Mouse (Mus musculus): ENCODE measurements around the gene Arpc5l.

Gene Arpc5l

DNA sequence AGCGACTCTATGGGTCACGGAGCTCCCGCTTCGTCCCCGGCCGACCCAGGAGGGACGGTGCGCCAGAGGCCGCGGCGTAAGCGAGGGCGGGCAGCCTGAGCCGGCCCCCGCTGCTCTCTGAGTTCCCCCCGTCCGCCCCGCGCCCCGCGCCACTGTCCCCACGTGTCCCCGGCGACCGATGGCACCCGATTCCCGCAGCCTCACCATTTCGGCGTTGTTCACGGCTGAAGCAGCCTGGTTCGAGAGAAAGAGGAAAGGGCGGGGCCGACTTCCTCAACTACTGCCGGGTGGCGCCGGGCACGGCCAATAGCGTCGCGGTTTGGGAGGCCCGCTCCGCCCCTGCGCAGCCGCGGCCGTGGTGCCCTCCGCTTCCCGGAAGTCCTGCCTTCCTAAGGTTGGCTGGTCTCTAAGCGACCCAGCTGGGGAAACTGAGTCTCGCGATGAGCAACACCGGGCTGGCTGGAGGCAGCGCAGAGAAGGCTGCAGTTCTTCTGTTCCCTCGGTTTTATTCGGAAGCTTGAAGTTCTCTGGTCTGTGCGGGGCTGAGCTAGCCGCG is at the start of gene Arpc5l:
Arpc5l (plus strand) TSS at position 469 of the 556 bp plus-strand sequence.
- peak; percentile 84 to 89 for DNase-seq (ENCODE audit: low spot score in 2 of 2)

DNA sequence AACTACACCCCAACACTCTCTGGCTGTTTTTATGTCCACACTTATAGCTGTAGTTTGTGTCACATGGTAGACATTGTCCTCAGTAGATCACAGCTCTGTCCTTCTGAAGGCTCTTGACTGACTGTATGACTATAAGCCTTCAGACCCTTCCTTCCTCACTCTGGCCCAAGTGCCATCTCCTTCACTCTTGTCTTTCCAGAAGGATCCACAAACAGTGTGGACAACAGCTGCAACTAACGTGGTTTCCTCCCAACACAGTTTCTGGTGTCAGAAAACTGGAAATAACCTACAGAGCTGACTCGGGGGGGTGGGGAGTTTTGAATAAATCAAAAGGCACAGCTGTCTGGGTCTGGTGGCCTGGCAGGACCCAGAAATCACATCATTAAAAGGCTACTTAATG is 49.1 kb upstream of the Arpc5l start:
- DNase-seq (ENCODE audit: low spot score in 2 of 2) = no peak

DNA sequence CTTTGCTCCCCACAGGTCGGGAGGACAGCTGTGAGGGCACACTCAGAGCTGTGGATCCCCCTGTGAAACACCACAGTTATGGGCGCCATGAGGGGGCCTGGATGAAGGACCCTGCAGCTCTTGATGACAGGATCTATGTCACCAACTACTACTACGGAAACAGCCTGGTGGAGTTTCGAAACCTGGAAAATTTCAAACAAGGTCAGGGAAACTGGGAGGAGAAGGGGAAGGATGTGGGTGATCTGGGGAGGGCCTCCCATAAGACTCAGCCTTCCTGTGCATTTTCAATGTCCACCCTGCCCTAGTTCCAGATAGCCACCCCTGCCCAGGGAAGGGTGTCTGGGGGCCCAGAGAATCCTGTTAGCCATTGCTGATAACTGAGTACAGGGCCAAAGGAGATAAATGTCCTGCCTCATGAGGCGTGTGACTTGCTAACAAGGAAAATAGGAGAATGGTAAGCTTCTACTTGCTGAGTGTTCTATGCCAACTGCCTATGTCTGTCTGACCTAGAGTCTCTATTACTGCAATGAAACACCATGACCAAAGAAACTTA is 47.4 kb upstream of the Arpc5l start:
- DNase-seq (ENCODE audit: low spot score in 2 of 2) = no peak

DNA sequence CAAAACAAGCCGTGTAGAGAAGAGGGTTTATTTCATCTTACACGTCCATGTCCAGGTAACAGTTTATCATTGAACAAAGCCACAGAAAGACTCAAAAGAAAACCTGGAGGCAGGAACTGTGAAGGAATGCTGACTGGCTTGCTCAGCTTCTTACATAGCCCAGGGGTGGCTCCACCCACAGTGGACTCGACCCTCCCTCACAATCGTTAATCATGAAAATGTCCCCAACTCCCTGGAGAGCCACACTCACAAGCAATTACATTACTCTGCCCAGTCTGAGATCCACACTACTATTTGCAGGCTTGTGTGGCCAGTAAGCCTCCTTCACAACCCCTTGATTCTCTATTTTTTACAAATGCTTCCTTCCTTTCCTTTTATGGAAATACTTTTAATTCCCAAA is 41.0 kb upstream of the Arpc5l start:
- no peak for DNase-seq (ENCODE audit: low spot score in 2 of 2)

DNA sequence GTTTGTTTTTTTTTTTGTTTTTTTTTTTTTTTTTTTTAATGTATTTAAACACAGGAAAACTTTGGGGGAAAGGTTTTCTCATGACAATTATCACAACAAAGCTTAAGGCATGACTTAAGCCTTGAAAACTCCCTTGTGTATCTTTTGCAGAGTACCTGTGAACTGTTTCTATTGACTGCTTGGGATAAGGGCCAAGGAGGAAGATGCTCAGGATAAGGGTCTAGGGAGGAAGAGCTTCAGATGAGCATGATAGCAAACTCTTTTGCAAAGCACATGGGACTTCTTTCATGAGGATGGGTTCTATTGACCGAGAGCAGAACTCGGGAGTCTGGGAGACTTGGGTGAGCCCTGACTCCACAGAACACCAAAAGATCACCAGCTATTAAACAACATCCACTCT is 35.5 kb upstream of the Arpc5l start:
- DNase-seq (ENCODE audit: low spot score in 2 of 2) = no peak

DNA sequence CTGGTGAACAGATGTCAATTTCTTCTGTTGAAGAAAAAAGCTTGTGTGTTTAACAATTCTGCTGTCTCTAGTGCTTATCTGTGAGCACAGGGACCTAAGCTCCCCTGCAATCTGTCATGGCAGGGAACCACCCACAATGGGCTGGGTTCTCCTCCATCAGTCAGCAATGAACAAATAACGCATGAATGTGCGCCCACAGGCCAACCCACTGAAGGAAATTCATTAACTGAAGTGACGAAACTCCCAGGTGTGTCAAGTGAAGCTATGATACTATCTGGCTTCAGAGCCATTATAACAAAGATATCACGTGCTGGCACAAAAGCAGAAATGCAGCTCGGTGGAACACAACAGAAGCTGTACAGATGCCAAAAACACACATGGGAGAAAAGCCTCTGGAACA is 35.1 kb upstream of the Arpc5l start:
- DNase-seq (ENCODE audit: low spot score in 2 of 2) = no peak

DNA sequence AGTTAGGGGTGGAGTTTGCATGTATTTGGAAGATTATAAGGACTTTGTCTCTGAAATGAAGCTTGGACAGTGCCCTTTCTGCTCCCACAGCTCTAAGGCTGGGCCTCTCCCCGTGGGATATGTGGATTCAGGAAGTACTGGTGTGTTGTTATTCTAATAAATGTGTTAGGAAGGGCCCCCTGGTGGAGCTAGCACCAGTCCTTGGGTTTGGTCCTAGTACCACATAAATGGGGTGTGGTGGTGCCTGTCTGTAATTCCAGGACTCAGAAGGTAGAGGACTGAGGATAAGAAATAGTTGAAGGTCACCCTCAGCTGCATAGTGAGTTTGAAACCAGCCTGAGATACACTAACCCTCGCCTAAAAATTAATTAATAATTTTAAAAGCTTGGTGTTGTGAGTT is 31.9 kb upstream of the Arpc5l start:
- no peak for DNase-seq (ENCODE audit: low spot score in 2 of 2)

DNA sequence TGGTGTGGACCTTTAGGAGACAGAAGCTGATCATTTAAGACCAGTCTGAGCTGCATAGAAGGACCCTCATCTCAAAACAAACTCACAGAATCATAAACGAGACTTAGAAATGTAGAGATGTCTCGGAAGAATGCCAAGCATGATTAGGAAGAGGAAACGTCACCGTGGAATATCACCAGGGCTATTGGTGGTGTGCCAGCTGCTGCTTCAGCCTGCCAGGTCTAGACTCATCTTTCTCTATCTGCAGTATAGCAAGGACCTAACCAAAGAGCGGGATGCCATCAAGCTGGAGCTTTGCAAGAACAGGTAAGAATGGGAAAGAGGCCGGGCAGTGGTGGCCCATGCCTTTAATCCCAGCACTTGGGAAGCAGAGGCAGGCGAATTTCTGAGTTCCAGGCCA is 31.4 kb upstream of the Arpc5l start:
- no peak for DNase-seq (ENCODE audit: low spot score in 2 of 2)

DNA sequence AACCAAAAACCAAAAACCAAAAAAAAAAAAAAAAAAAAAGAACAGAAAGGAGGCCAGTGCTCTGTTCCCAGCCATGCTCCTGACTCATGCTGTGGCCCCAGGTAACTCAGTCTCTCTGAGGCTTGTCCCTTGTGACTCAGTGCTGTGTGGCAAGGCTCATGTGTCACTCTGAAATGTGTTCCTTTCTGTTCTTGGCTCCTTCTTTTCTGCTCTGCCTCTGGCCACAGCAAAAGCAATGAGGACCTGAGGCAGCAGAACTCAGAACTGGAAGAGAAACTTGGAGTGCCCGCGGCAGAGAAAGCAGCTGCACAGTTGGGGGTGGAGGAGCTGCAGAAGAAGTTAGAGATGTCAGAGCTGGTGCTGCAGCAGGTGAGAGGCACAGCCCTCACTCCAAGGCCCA is 31.0 kb upstream of the Arpc5l start:
- DNase-seq (ENCODE audit: low spot score in 2 of 2) = no peak

DNA sequence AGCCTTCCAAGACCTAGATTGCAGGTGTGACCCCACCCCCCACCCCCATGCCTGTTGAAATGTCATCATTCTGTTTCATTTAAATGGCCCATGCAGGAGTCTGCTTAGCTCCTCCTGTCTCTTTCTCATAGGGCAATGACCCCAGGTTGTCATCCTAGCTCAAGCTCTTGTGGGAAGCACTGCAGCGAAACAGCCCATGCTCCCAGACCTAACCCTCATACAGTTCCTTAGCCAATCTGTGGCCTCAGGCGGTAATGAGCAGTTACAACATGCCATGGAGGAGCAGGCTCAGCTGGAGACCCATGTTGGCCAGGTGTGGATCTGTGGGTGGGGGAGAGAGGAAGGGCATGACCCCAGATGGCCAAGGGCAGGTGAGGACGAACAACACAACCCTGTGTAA is 30.0 kb upstream of the Arpc5l start:
- DNase-seq (ENCODE audit: low spot score in 2 of 2) = no peak

DNA sequence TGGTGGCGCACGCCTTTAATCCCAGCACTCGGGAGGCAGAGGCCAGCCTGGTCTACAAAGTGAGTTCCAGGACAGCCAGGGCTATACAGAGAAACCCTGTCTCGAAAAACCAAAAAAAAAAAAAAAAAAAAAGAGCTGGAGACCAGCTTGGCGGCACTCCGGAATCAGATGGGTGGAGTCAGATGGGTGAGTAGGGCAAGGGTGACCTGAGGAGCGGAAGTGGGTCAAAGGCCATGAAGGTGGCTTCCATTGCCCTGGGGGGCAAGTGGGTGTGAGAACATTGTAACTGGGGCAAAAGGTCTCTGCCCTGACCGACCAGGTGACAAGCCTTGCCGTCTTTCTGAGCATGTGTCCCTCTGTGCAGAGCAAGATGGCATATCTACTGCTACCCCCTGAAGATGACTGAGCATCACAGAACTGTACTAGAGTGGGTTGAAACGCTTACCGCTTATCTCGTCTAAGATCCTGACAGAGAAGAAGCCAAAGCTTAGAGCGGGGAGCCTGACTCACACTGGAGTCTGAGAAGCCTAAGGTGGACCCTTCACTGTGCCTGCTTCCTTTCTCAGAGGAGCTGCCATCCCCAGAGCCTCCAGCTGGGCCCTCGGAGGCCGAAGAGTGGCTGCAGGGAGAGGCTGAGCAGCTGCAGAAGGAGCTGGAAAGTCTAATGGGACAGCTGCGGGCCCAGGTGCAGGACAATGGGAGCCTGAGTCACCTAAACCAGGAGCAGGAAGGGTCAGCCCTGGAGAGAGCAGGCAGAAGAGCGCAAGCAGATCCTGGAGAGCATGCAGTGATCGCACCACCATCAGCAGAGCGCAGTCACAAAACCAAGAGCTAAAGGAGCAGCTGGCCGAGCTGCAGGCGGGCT is 29.0 kb upstream of the Arpc5l start:
- no peak for DNase-seq (ENCODE audit: low spot score in 2 of 2)

DNA sequence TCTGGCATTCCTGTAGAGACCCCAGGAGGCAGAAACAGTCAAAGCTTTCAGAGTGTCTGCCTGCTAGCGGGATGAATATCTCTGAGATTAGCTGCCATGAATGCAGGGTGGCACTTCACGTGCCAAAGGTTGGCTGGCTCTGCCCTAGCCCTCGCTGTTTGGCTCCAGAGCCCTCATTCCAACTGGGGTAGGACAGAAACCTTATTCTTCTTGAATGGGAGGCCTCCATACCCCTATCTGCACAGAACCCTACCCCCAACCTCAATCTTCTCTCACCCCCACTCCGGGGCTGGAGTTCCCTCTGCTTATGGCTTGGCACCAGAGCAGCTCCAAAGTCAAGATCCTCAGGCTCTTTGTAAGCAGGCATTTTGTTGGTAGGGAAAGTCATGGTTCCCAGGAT is 27.3 kb upstream of the Arpc5l start:
- DNase-seq (ENCODE audit: low spot score in 2 of 2) = no peak

DNA sequence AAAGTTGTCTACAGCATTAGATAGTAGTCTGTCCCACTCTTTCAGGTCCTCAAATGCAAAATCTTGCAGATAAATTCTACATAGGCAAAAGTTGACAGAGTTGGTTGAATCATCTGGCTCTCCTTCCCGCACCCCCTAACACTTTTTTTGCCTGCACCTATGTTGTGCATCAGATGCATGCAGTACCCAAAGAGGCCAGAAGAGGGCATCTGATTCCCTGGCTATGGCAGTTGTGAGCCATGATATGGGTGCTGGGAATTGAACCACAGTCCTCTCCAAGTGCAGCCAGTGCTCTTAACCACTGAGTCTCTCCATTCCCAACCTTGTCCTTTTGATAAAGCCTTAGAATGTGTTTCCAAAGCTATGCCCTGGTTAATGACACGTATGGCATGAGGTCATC is 21.7 kb upstream of the Arpc5l start:
- no peak for DNase-seq (ENCODE audit: low spot score in 2 of 2)

DNA sequence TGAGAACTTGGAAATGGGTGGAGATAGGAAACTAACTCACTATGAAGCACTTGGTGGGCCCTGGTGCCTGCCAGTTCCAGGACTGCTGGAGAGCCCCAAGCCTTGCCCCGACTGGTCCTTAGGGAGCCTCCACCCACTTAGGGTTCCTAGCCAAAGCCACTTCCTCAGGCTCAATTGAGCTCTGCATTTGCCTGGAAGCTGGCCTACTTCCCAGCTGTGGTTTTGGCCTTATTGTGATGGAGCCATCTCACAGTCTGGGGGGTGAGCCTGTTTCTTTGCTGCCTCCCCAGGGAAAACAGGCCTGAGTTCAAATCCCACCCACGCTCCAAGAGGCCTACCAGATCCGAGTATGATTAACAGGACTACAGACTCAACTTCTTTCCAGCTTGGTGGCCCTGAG is 18.6 kb upstream of the Arpc5l start:
- DNase-seq (ENCODE audit: low spot score in 2 of 2) = no peak

DNA sequence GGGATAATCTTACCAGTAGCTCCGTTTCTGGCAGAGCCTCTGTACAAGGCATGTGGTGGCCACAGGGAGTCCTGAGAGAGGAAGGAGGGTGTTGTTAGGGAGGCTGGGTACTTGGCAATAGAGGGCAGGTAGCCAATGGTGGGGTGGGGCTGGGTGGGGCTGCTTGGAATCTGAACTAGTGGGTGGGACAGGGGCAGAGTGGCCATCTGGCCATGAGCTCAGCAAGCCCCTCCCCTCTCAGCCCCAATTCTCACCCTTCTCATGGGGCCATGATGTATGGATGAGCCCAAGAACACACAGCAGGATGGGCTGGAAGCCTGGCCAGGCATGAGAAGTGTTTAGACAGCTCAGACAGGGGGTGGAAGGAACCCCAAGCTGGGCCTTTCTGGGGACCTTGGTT is 17.8 kb upstream of the Arpc5l start:
- DNase-seq (ENCODE audit: low spot score in 2 of 2) = no peak

DNA sequence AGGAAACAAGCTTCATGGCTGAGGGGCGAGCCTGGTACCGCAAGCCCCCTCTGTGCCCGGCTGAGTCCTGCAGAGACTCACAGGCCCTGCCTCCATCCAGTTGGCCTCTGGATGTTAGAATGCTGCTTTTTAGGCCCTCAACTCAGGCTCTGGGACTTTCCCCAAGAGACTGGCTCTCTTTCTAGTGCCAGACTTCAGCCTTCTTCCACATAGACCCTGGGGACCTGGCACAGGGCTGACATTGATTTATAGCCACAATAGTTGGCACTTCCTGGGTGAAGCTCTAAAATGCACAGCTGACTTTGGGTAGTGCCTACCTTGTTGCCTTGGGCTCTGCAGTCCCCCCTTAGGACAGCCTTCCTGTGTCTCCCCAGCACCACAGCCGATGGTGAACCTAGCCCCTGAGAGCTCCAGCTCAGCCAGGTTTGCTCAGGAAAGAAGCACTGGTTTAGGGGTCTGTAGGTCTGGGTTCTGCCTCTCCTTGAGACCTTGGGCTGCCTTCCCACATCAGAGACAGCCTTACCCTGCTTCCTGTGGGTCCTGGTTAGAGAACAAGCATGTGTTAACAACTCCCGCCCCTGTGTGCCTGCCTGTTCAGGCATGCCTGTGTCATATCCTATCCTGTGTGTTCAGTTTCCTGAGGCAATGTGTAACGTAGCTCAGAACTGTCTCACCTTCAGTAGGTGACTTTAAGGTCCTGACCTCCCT is 17.2 kb upstream of the Arpc5l start:
- DNase-seq (ENCODE audit: low spot score in 2 of 2) = no peak

DNA sequence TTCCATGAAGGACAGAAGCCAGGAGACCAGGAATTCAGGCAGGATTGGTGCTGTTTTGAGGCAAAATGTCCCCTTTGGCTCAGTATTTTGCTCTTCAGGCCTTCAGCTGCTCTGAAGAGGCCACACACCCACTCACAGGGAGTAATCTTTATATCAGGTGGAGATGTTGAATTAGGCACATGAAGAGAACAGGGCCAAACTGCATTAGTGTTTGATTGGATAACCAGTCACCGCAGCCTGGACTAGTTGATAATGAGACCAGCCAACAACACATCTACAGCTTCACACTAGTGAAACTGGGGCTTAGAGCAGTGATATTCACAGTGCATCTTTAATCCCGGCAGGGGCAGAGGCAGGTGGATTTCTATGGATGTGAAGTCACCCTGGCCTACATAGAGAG is 16.2 kb upstream of the Arpc5l start:
- DNase-seq (ENCODE audit: low spot score in 2 of 2) = no peak

DNA sequence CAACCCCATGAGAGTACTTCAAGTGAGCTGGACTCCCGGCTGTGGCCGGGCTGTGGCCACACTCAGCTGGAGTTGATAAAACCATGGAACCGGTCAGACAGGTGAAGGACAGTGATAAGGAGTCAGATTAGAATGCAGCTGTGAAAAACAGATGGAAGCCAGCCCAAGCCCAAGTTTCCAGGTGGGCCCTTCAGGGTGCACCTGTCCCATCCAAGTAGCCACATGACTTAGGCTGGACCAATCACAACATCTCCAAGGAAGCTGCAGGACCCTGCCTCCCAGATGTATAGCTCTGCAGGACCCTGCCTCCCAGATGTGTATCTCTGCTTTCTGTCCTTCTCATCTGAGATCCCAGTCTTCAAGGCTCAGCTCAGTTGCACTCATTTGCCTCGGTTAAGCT is 13.1 kb upstream of the Arpc5l start:
- no peak for DNase-seq (ENCODE audit: low spot score in 2 of 2)

DNA sequence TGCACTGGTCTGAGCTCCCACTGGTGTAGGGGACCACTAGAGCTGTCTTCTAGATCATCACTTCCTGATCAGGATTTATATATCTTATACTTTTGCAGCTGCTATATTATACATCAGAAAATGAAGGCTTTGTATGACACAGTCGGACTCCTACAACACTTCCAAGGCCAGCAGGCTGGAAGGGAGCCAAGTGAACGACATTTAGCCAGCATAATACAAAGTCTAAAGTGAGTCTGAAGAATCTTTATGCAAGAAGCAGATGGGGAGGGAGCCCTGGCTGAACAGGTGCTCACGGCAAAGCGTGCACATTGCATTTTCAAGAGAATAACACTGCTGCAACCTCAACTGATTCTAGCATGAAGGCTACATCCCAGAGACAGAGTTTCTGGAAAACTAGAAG is 12.7 kb upstream of the Arpc5l start:
- DNase-seq (ENCODE audit: low spot score in 2 of 2) = no peak

DNA sequence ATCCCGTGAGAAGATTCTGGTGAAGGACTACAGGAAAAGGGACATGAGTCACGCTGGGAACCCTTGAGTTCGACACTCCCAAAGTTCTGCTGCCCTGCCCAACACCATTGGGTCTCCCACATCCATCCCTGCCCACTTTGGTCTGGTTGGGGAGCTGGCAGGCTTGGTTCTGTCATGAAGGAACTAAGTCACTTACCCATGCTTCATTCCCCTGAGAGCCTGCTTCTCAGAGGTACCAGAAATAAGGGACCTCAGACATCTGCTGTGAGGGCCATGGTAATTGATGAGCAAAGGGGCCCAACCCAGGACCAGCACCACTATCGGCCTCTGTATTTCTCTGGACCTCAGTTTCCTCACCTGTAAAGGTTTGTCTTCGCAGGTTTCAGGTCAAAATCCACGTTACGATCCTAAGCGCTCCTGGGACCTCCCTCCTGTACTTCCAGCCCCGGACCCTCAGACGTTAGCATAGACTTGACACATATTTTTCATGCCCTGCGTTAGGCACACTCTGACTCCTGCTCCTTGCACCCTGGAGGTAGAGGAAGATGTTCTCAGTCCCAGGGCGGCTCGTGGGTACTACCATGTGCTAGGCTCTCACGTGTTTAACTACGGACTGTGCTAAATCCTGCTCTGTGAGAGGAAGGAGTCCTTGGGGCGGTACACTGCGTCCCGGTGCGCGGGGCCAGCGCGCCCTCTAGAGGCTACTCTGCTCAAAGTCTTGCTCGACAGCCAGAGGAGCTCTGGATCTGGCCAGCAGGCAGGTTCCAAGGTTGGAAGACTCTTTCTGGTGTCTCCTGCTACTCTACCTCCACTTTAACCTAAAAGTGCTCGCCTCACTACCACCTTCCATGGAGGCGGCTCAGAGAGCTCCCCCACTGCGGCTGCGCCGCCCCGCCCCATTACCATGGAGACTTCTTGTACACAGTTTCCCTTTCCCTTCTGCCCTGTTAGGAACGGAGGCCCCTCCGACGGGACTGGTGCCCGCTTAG is 7.5 kb upstream of the Arpc5l start, which contains the start of gene Wdr38:
Wdr38 (plus strand) TSS at position 91 of the 989 bp plus-strand sequence.
- DNase-seq (ENCODE audit: low spot score in 2 of 2) = peak; percentile 80 to 88

DNA sequence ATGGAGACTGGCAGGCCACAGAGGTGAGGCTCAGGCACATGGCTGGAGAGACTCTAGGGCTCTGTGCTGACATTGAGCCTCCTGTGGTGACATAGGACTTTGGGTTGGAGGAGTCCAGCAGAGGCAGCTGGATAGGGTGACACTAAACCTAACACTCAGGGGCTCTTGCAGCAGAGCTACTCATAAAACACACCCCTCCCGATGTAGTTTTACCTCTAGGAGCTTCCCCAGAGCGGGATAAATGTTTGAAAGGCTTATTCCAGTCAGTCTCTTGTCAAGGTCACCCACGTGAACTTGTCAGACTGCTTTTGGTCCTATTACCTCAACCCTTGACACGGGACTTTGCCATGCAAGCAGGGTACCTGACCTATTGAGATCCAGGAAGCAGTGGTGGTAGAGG is 5.8 kb upstream of the Arpc5l start:
- no peak for DNase-seq (ENCODE audit: low spot score in 2 of 2)

Measured in frontal cortex, postnatal 10 days (tissue).